Mouse (Mus musculus) layer of hippocampus, postnatal 14 days (tissue): ENCODE measurements at regions not wholly inside any gene's neighbourhood (a gene's known extent, or its start where the extent isn't known, plus 50 kb on each side); places are given as distances from the start of the nearest gene placed in this dataset.

ENCODE experiments used
- DNase-seq, 2 experiments: peaks; one replicate each; pipeline ENCODE4 v3.0.0; 2021 to 2022; ENCODE audit warnings: low spot score in 2 of 2, mixed read lengths in 1 of 2

DNA sequence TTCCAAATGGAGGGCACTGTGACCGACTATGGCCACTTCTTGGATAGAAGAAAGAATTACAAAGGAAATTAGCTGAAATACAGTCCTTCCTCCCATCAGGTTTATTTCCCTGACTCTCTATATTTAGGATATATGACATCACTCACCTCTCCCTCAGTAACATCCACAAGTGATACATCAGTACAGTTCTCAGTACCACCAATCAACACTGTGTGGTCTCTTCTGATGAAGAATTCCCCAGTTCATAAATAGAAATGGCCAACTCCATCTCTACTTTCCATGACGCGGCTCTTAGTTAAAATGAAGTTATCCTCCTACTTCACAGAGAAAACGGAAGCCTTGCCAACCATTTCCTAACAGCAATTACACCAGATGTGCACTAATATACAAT is 208.3 kb upstream of the Dio2 start:
- DNase-seq: no peak

DNA sequence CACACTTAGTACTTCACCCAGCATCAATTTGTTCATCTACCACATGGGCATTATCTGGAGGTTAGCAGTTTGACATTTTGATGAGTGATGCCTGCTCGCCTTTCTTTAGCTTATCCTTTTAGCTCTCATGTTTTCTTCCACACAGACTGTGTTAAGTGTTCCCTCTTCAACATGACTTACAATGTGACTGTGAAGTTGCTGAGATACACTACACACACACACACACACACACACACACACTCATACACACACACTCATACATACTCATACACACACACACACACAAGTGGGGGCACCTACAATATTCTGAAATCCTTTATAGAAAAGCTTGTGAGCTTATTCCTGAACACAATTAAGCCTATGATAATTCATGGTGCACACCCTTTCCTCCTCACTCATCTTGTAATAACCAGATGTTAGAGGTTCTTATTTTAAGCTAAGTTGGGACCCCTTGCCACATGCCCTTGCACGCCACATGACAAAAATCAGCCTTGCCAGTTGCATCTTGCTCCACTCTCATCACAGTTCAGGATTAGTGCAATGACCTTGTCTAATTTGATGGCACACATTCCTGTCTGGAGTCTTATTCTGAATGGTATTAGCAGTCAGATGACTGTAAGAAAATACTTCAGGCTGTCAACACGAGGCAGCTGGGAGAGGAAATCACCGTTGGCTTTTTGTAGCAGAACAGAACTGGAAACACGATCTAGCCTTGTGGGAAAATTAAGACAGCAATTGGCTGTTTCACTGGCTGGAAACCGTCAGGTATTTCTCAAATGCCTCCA is 207.7 kb upstream of the Dio2 start:
- no peak for DNase-seq

DNA sequence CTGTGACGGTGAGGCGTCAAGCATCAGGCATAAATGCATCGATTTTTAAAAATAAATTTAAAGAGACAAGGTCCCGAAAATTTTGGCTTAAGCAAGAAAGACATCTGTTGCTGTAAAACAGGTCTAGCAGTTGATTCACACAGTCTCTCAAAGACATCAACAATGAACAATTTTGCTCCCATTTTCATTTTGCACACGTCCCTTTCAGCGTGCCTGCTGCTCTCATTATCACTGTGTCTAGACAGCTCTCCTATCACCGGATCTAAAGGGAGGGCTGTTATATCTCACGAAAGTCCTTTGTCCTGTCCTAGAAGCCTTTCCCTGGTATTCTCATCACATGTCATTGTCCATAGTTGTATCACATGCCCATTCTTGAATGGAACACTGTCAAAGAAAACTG is 194.4 kb upstream of the Dio2 start:
- peak; percentile 1 to 21 for DNase-seq

DNA sequence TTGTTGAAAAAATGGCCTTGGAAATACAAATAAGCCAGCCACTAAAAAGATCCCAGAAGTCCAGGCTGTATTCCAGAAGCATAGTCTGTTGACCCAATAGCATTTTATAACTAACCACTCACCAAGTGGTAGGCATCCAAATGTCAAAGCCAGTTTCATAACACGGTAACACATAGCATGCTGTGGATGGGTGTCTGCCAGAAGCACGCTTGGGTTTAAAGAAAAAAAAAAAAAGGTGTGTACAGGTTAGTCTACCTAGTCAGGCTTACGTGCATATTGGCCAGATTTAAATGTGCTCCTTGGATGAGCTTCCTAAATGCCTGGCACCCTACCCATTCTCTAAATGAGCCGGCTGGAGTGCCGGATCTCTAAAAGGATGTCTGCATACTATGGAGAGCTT is 194.0 kb upstream of the Dio2 start:
- DNase-seq: peak; percentile 2 to 14

DNA sequence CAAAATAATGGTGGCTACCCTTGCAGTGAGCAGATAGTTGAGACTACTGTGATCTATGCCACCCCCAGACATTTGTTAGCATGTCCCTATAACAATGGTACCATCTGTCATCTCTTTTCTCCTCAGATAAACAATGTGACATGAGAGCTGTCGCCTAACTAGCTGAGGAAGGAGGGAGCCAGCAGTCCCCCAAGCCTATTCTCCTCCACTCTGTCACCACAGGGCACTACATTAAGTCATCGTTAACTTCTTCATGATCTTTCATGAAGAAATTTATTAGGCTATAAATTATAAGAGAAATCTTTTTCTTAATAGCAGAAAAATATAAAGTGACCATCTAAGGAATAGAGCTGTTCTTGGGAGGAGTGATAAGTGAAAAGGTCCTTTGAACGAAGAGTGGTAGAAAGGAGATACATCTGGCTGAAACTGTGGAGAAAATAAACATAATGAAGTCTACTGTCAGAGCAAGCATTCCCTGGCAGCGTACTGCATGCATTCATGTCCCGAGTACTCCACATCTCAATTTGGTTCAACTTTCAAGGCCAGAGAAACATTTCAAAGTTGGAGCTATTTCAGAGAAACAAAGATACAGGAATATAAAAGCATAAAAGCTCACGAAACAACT is 192.0 kb upstream of the Dio2 start:
- no peak for DNase-seq

DNA sequence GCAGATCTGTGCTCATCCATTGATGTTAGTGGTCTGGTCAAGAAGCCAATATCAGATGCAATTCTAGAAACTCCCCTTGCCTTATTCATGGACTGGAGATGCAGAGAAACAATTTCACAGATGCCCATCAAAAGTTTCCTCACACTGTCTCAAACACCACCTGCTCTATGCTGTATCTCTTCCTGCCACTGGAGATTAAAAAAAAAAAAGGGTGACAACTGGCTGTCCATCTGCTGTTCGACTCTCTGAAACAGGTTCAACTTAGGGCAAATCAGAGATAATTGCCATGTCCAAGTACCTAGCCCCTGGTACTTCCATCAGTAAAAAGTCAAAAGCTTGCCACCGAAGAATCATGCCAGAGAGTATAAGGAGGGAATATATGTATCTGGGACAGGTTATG is 185.4 kb upstream of the Dio2 start:
- DNase-seq: no peak

DNA sequence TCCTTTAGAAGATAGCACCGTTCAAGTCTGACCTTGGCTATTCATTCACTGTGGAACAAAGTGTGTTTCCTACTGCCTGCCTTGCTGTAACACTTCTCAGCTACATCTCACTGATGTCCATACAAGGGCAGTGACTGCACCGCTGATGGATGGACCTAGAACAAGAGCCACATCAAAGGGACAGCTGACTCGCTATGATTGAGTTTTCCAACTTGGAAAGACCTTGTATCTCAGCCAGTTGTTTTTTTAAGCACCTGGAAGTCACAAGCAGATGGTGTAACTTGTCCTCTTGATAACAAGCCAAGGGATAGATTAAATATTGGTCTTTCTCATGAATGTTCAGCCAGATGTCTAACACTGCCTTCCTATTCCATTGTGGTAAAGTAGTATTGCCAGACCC is 184.9 kb upstream of the Dio2 start:
- no peak for DNase-seq

DNA sequence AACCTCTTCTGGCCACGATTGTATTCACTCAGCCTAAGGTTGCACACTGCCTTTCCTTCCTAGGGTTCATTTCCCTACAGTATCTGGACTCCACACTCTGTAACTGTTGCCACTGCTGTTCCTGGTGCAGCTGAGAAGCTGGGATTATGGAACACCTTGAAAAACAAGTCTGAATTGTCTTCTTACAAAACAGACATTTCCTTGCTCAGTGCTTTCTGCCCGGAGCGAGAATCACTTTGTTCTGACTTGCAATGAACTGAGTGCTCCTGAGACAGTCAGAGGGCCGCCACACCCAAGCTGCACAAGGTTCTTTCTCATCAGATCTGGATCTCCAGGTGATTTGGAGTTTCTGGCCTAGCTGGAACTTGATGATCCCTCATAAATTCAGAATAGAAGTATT is 183.0 kb upstream of the Dio2 start:
- no peak for DNase-seq

DNA sequence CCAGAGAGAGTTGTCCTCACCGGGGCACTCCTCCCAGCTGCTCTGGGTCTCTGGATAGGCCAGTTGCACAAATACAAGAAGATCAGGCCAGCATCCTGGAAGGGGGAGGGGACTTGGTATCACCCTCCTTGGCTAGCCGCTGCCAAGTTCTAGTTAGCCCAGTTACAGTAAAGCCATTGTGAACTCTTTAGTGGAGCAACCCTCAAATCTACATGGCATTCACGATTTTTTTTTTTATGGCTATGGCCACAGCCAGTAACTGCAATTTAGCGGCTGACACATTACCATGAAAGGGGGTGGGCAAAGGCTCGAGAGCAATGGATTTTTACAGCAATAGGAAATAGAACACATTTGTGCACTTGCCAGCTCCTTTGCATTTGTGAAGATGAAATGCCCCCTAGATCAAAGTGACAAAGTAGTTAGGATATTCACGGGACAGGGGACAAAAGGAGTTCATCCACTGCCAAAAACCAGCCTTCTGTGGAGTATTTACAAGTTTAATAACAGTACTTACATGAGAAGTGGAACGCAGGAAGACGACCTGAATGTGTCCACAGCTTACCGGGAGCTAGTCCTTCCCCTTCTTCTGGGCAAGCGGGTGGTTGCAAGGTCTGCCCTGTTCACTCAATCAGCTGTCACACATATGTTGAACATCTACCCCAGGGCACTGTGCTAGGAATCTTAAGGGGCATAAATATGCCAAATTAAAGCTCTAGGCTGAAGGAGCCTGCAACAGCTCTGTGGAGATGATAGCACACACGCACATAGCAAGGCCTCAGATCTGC is 177.9 kb upstream of the Dio2 start:
- DNase-seq: peak; percentile 37 to 81

DNA sequence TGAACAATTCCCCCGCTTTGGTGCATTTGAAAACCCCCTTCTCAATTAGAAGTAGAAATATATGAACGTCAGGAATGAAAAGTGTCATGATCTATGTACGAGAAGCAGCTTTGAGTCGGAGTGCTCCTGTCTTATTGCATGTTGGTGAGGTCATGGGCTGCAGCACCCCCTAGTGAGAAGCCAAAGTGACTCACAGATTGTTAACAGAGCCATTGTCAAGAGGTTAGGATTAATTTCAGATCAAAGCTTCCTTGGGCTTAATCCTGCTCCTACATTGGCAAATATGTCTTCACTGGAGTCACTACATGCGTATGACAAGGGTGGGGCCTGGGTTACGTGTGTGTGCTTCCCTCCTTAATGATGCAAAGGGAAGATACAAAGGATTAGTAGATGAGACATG is 165.8 kb upstream of the Dio2 start:
- peak in 1 of 2 experiments; percentile 20 for DNase-seq

DNA sequence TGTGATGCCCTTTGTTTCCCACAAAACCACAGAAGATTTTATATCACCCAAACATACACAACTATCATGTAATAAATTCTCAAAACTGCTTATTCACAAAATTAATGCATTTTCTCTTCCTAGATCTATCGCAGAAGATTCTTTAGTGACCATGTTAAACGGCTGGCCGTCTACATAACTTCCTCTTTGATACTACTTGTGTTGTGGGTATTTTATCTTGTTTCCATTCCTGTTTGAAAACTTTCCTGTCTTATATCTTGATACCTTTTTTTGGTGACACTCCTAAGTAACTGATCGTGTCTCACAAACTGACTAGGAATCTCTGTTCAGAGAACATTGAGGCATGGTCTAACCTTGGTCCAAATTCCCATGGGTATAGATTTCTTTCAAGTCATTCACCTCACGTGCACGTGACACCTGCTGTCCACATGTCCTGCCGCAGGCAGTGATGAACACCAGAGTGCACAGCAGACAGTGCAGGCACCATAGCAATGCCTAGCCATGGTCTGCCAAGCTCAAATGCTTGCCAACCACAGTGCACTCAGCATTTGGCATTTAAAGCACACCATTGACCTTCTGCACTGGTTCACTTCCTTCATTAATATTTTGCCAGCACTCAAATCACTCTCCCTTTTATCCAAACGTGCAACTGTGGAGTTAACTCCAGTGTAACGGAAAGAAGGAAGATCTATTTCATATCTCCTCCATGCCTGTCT is 155.6 kb upstream of the Dio2 start:
- DNase-seq: no peak

DNA sequence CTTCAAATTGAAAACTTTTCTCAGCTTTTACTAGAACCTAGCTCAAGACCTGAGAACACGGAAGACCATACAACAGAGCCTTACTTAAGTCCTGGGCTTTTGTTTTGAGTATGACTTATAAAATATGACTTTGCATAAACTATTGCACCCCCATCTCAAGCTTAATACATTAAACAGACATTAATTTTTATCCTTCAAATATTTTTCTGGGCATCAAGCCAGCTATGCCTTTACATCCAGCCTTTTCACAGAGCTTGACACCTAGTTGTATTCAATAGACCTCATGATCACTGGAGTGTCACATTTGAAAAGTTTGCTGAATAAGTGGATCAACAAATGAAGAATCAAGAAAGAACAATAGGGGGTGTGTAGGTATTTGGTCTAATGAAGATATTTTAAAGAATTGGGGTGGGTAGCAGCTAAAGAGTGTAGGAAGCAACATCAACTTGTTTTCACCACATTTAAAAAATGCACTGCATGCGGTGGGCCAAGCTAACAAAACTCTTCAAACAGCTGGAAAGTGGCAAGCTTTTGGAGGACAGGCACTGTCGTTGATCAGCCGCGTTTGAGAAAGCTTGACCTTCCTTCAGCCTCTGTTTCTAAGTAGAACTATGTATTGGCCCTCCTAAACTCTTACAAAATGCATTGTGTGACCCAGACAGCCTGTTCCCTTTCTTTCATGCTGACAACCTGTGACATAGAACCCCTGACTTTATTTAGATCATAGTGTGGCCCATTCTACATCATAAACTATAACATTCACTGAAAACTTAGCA is 138.2 kb upstream of the Dio2 start:
- no peak for DNase-seq

DNA sequence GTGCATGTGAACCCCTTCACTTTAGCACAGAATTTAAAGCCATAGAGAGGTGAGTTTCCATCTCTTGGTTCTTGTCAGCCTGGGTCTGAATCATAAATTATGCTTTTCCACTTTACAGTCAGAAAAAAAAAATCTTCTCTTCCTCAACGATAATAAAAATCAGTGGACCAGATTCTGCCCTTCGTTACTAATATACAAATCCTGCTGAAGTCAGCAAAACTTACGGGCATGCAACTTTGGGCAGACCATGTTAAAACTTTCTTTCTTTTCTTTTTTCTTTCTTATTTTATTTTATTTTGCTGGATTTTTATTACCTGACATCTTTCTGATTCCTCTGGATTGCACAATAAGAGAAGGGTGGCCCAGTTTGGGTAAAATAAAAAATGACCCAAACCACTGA is 136.6 kb upstream of the Dio2 start:
- DNase-seq: no peak

DNA sequence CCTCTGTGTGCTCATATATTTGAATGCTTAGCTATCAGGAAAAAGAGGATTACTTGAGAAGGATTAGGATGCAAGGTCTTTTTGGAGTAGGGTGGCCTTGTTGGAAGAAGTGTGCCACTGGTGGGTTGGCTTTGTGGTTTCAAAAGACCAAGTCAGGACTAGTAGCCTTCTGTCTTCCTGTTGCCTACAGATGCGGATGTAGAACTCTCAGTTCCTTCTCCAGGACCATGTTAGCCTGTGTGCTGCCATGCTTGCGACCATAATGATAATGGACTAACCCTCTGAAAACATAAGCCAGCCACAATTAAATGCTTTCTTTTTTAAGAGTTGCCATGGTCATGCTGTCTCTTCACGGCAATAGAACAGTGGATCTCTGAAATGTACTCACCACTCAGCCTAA is 135.7 kb upstream of the Dio2 start:
- no peak for DNase-seq

DNA sequence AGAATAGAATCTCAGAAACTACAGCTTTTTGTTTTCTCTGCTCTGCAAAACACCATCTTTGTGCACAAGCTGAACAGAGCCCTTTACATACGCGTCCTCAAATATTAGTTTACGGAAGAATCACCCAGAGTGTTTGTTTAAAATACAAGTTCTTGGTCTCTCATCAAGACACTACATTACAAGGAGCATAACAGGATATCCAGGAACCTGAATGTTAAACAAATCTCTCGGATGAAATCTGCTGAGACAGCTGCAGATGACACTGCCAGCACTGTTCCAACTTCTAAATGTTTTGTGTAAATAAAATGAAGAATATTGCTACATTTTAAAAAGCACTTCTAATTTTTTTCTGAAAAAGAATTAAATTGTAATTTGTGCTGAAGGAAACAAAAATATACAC is 128.4 kb upstream of the Dio2 start:
- DNase-seq: no peak

DNA sequence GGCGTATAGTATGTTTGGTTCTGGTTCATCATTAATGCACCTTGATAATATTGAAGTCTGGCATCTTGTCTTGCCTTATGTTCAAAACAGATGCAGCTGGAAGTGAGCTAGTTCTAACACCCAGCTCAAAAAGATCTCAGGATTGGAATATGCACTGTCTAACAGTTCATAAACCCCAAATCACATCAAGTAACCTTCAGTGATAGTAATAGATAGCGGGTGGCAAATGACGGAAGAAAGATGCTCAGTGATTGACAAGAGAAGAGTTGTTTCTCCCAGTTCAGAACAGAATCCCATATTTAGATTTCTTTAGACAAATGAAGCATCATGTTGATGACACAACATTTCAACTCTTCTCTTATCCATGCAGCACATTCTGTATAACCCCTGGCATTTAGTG is 124.4 kb upstream of the Dio2 start:
- DNase-seq: no peak

DNA sequence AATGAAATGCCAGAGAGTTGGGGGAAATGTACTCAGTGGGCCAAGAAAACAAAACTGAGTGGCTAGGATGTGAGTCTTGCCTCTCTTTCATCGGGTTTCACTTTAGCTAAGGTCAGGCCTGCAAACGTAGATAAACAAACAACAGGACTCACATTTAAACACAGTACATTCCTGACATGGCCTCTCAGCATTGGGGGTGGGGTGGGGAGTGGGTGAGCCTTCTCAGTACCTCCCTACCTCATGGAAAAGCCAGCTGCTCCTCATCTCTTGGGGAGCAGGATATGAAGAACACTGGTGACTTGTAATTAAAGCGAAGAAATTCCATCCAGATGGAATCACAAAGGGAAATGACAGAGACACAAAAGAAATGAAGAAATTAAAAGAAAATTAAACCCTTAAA is 119.5 kb upstream of the Dio2 start:
- DNase-seq: no peak

DNA sequence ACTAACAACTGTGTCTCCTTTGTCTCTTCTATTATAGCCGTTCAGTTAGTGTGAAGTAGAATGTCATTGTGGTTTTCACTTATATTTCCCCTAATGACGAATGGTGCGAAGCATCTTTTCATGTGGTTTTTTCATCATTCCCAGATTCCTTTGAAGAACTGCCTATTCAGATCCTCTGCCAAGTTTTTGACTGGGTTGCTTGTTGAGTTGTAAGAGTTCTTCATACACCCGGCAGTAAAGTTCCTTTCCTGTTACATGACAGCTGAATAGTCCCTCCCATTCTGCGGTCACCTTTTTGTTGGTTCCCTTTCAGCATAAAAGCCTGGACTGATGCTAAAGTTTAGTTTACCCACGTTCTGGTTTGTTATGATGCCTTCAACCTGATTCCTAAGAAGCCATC is 72.4 kb upstream of the Dio2 start:
- DNase-seq: no peak

DNA sequence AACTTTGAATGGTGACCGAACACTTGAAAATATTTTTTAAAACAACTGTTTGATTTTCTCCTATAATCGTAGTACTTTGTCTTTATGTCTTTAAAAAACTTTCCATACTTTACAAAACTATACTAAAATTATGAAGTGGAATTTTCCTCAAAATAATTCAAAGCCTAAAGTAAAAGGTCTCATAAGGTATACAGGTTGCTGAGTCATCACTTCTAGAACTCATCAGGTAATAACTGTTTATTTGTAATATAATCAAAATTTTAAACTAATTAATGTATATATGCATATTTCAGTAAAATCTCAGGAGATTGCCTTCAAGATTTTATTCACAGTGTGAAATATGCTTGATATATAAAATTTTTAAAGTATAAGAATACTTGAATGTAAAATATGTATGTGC is 52.3 kb upstream of the Dio2 start:
- DNase-seq: no peak
